ENCODE assay signal across 9 mouse cellular contexts in genomic region chr1:74713859-74714730, GRCm38 (mm10). TPM values are rescaled to one million over a fixed set of nuclear protein-coding genes. Genes with fewer than 3 reads are reported as not detected.
DNase-seq lines count a peak whose midpoint lies in the region; ATAC-seq lines count a peak whose summit lies in the region.
"Had no signal": no experiment of that assay in that cellular context is flagged by ENCODE, and none has a peak within 500 bp of the region (broad histone marks: within the 10 kb centered on the region; RNA-seq: fewer than 3 reads in every experiment).

No protein-coding gene starts in this region.

- peak overlapping the region; percentile 85 for H3K4me2 ChIP-seq in kidney, embryonic 16.5 days (replicated peaks; ENCODE audit: low read depth, low read length)
- H3K4me2 ChIP-seq in embryonic facial prominence, embryonic 11.5 days (ENCODE audit: low read depth, low read length): peak overlapping the region; percentile 72
- H3K4me2 ChIP-seq in hindbrain, embryonic 14.5 days (replicated peaks): peak overlapping the region; percentile 84
- H3K4me2 ChIP-seq in midbrain, embryonic 14.5 days (ENCODE audit: low read length): peak overlapping the region; percentile 71

- H3K4me3 ChIP-seq in kidney, embryonic 16.5 days (ENCODE audit: low read length): peak overlapping the region; percentile 56
- H3K4me3 ChIP-seq in embryonic facial prominence, embryonic 11.5 days (ENCODE audit: low read depth, low read length): peak overlapping the region; percentile 37
- H3K4me3 ChIP-seq in hindbrain, embryonic 14.5 days (replicated peaks; ENCODE audit: low read length): peak overlapping the region; percentile 38
- peak overlapping the region; percentile 37 for H3K4me3 ChIP-seq in midbrain, embryonic 14.5 days (replicated peaks; ENCODE audit: low read depth, low read length)

- H3K9ac ChIP-seq in kidney, embryonic 16.5 days (replicated peaks; ENCODE audit: low read length): peak overlapping the region; percentile 72
- peak overlapping the region; percentile 52 for H3K9ac ChIP-seq in embryonic facial prominence, embryonic 11.5 days (replicated peaks; ENCODE audit: low read length)
- peak overlapping the region; percentile 55 for H3K9ac ChIP-seq in hindbrain, embryonic 14.5 days
- peak overlapping the region; percentile 51; the same call in 1 of the 2 replicates for H3K9ac ChIP-seq in midbrain, embryonic 14.5 days (replicated peaks; ENCODE audit: low read length)

- H3K36me3 ChIP-seq in kidney, embryonic 16.5 days (ENCODE audit: insufficient read depth, low read length): no peaks in the 10 kb centered on the region
- no peaks in the 10 kb centered on the region for H3K36me3 ChIP-seq in embryonic facial prominence, embryonic 11.5 days (replicated peaks; ENCODE audit: control insufficient read depth, insufficient read depth, low read depth, low read length)
- H3K36me3 ChIP-seq in hindbrain, embryonic 14.5 days (replicated peaks; ENCODE audit: control insufficient read depth, insufficient read depth): no peaks in the 10 kb centered on the region
- H3K36me3 ChIP-seq in midbrain, embryonic 14.5 days (ENCODE audit: control insufficient read depth, insufficient read depth, low read length): no peaks in the 10 kb centered on the region

- H3K27ac ChIP-seq in kidney, embryonic 16.5 days (ENCODE audit: low read length): no peak overlapping the region
- no peak overlapping the region for H3K27ac ChIP-seq in embryonic facial prominence, embryonic 11.5 days (replicated peaks; ENCODE audit: low read depth, low read length)
- H3K27ac ChIP-seq in hindbrain, embryonic 14.5 days: no peak overlapping the region
- H3K27ac ChIP-seq in midbrain, embryonic 14.5 days (replicated peaks; ENCODE audit: low read depth, low read length): no peak overlapping the region

- WGBS in kidney, embryonic 16.5 days: 22% methylated on average over 12 of the region's 12 CpGs
- 28% methylated on average over 12 of the region's 12 CpGs for WGBS in embryonic facial prominence, embryonic 11.5 days
- 33% methylated on average over 12 of the region's 12 CpGs for WGBS in hindbrain, embryonic 14.5 days
- 32% methylated on average over 12 of the region's 12 CpGs for WGBS in midbrain, embryonic 14.5 days

- no peaks in the 10 kb centered on the region for H3K27me3 ChIP-seq in kidney, embryonic 16.5 days (ENCODE audit: insufficient read depth, low read length)
- no peaks in the 10 kb centered on the region for H3K27me3 ChIP-seq in embryonic facial prominence, embryonic 11.5 days (ENCODE audit: control insufficient read depth, insufficient read depth, low read length)
- peaks cover 18% of the 10 kb centered on the region; the same call in 1 of the 2 replicates for H3K27me3 ChIP-seq in hindbrain, embryonic 14.5 days (ENCODE audit: control insufficient read depth, insufficient read depth, low read length)
- peaks cover 6% of the 10 kb centered on the region; the same call in 1 of the 2 replicates for H3K27me3 ChIP-seq in midbrain, embryonic 14.5 days (ENCODE audit: control insufficient read depth, insufficient read depth, low read length)

- DNase-seq in kidney, adult 18-20 months: no peak
- no peak for DNase-seq in embryonic facial prominence, embryonic 11.5 days (ENCODE audit: low spot score)
- no peak for DNase-seq in hindbrain, embryonic 14.5 days (ENCODE audit: low spot score)
- DNase-seq in midbrain, embryonic 14.5 days: peak; percentile 4
- DNase-seq in gastrocnemius, adult 8-10 months (ENCODE audit: low spot score in 2 of 2): no peak
- no peak for DNase-seq in right cerebral cortex, adult 18-20 months
- no peak for DNase-seq in gastrocnemius, adult 18-20 months (ENCODE audit: low spot score)

- no peaks in the 10 kb centered on the region for H3K9me3 ChIP-seq in kidney, embryonic 16.5 days (ENCODE audit: low read length)
- no peaks in the 10 kb centered on the region for H3K9me3 ChIP-seq in embryonic facial prominence, embryonic 11.5 days (replicated peaks; ENCODE audit: control insufficient read depth, low read length)
- H3K9me3 ChIP-seq in hindbrain, embryonic 14.5 days (ENCODE audit: control insufficient read depth, low read length): no peaks in the 10 kb centered on the region
- no peaks in the 10 kb centered on the region for H3K9me3 ChIP-seq in midbrain, embryonic 14.5 days (ENCODE audit: control insufficient read depth, low read length)

- H3K4me1 ChIP-seq in kidney, embryonic 16.5 days (ENCODE audit: insufficient read depth, low read length): peaks cover 6% of the 10 kb centered on the region
- H3K4me1 ChIP-seq in embryonic facial prominence, embryonic 11.5 days (ENCODE audit: control insufficient read depth, insufficient read depth, low read length): no peaks in the 10 kb centered on the region
- peaks cover 13% of the 10 kb centered on the region for H3K4me1 ChIP-seq in hindbrain, embryonic 14.5 days (replicated peaks; ENCODE audit: control insufficient read depth, insufficient read depth, low read length)
- peaks cover 9% of the 10 kb centered on the region for H3K4me1 ChIP-seq in midbrain, embryonic 14.5 days (ENCODE audit: control insufficient read depth, insufficient read depth, low read length)

- ATAC-seq in kidney, embryonic 16.5 days (ENCODE audit: low FRiP score, low TSS enrichment): no peak
- no peak for ATAC-seq in embryonic facial prominence, embryonic 11.5 days (replicated peaks; ENCODE audit: insufficient number of reproducible peaks, low FRiP score, low TSS enrichment, low read depth)
- no peak for ATAC-seq in hindbrain, embryonic 14.5 days (ENCODE audit: low FRiP score)
- ATAC-seq in midbrain, embryonic 14.5 days (ENCODE audit: low FRiP score, low TSS enrichment): no peak

RNA-seq across cellular contexts. Expression of gene Cyp27a1, which starts 0.7 kb away (rescaled TPM):
- 7.6 and 7.7 TPM in 2 replicates for polyA plus RNA-seq in kidney, embryonic 16.5 days (2015; fragmentation: Nextera tagmentation; extraction: Ambion mirVana)
- 11.1 and 12.3 TPM in 2 replicates for polyA plus RNA-seq in embryonic facial prominence, embryonic 11.5 days (2014; fragmentation: Nextera tagmentation; extraction: Ambion mirVana)
- 1.9 and 3.2 TPM in 2 replicates for polyA plus RNA-seq in hindbrain, embryonic 14.5 days (2014; fragmentation: Nextera tagmentation; extraction: Ambion mirVana)
- 0.53 and 2.1 TPM in 2 replicates for polyA plus RNA-seq in midbrain, embryonic 14.5 days (2014; fragmentation: Nextera tagmentation; extraction: Ambion mirVana)
- total RNA-seq in gastrocnemius, adult 8-10 months (2022): 10 to 100 TPM; 44.3 to 72.8 (median 67.1) TPM
- total RNA-seq in gastrocnemius, adult 18-20 months (2021): 10 to 100 TPM; 55.7 to 57.8 TPM
- total RNA-seq: MEL had no signal

RNA-seq across cellular contexts. Expression of gene Prkag3, which starts 34.9 kb away (rescaled TPM):
- 0.49 and 0.55 TPM in 2 replicates for polyA plus RNA-seq in kidney, embryonic 16.5 days (2015; fragmentation: Nextera tagmentation; extraction: Ambion mirVana)
- not detected in 2 replicates for polyA plus RNA-seq in embryonic facial prominence, embryonic 11.5 days (2014; fragmentation: Nextera tagmentation; extraction: Ambion mirVana)
- polyA plus RNA-seq in hindbrain, embryonic 14.5 days (2014; fragmentation: Nextera tagmentation; extraction: Ambion mirVana): not detected in 2 replicates
- polyA plus RNA-seq in midbrain, embryonic 14.5 days (2014; fragmentation: Nextera tagmentation; extraction: Ambion mirVana): not detected in 2 replicates
- total RNA-seq in gastrocnemius, adult 8-10 months (2022): 100 to 1,000 TPM in 3 of 4 experiments, 10 to 100 TPM in 1; 76.0 to 167 (median 125) TPM
- total RNA-seq in gastrocnemius, adult 18-20 months (2021): 100 to 1,000 TPM in 1 of 2 experiments, 10 to 100 TPM in 1; 75.0 to 102 TPM
- total RNA-seq: MEL had no signal

RNA-seq across cellular contexts. Expression of gene Ttll4, which starts 52.5 kb away (rescaled TPM):
- polyA plus RNA-seq in kidney, embryonic 16.5 days (2015; fragmentation: Nextera tagmentation; extraction: Ambion mirVana): 11.8 and 17.8 TPM in 2 replicates
- polyA plus RNA-seq in embryonic facial prominence, embryonic 11.5 days (2014; fragmentation: Nextera tagmentation; extraction: Ambion mirVana): 29.6 and 37.1 TPM in 2 replicates
- polyA plus RNA-seq in hindbrain, embryonic 14.5 days (2014; fragmentation: Nextera tagmentation; extraction: Ambion mirVana): 12.1 and 14.7 TPM in 2 replicates
- 10.4 and 20.1 TPM in 2 replicates for polyA plus RNA-seq in midbrain, embryonic 14.5 days (2014; fragmentation: Nextera tagmentation; extraction: Ambion mirVana)
- 10 to 100 TPM in 3 of 4 experiments, 1 to 10 TPM in 1; 9.2 to 18.3 (median 11.4) TPM for total RNA-seq in gastrocnemius, adult 8-10 months (2022)
- 10 to 100 TPM in 1 of 2 experiments, 1 to 10 TPM in 1; 9.0 to 11.0 TPM for total RNA-seq in gastrocnemius, adult 18-20 months (2021)

RNA-seq across cellular contexts. Expression of gene Wnt6, which starts 57.6 kb away (rescaled TPM):
- 1.9 and 2.5 TPM in 2 replicates for polyA plus RNA-seq in kidney, embryonic 16.5 days (2015; fragmentation: Nextera tagmentation; extraction: Ambion mirVana)
- 15.5 and 19.1 TPM in 2 replicates for polyA plus RNA-seq in embryonic facial prominence, embryonic 11.5 days (2014; fragmentation: Nextera tagmentation; extraction: Ambion mirVana)
- polyA plus RNA-seq in hindbrain, embryonic 14.5 days (2014; fragmentation: Nextera tagmentation; extraction: Ambion mirVana): 4.4 TPM in 2 replicates
- 2.7 TPM in 1 of 2 replicates, not detected in the other for polyA plus RNA-seq in midbrain, embryonic 14.5 days (2014; fragmentation: Nextera tagmentation; extraction: Ambion mirVana)
- total RNA-seq in gastrocnemius, adult 8-10 months (2022): under 1 TPM in 3 of 4 experiments, not detected in 1; 0.27 to 0.72 (median 0.48) TPM
- total RNA-seq in gastrocnemius, adult 18-20 months (2021): under 1 TPM; 0.45 to 0.50 TPM
- total RNA-seq: MEL had no signal
